Mouse (Mus musculus): ENCODE results near the gene Ptpn13. TPM values are rescaled to one million over a fixed set of nuclear protein-coding genes. Genes with fewer than 3 reads are reported as not detected.

Gene Ptpn13
- polyA plus RNA-seq, 1 experiment from 2014 or later = 17.0 TPM

DNA sequence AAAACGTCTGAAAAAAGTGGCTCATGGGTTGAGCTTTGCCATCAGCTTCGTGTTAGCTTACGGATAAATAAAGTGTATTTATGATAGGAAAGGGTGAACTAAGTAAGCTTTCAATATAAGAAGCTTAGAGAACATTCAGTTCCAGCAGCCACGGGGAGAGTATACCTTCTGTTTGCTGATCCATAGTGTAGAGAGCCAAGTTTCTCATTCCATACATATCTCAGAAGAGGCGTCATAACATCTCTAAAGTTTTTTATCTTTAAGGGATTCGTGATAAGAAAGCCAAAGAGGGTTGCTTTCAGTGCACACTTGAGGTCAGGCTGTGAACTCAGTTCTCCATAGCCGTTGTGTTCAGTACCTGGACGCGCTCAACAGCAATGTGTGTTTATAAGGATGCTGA, 105.2 kb downstream of the Ptpn13 start:
- Histone ChIP-seq H3K4me1 (no peaks in the 10 kb centered on the region), H3K36me3 (0 out of 2 replicates have a peak, but pooled peaks cover 7% of the 10 kb centered on the region), H3K4me3 (replicated peaks) (no peak overlapping the region), H3K4me2 (no peak overlapping the region), H3K9me3 (no peaks in the 10 kb centered on the region), H3K27me3 (replicated peaks) (no peaks in the 10 kb centered on the region), H3K9ac (no peak overlapping the region), H3K27ac (no peak overlapping the region)
- ATAC-seq (ENCODE audit: insufficient read depth, low FRiP score, low read depth) = no peak
- 72% methylated on average over 9 of the region's 9 CpGs for WGBS

DNA sequence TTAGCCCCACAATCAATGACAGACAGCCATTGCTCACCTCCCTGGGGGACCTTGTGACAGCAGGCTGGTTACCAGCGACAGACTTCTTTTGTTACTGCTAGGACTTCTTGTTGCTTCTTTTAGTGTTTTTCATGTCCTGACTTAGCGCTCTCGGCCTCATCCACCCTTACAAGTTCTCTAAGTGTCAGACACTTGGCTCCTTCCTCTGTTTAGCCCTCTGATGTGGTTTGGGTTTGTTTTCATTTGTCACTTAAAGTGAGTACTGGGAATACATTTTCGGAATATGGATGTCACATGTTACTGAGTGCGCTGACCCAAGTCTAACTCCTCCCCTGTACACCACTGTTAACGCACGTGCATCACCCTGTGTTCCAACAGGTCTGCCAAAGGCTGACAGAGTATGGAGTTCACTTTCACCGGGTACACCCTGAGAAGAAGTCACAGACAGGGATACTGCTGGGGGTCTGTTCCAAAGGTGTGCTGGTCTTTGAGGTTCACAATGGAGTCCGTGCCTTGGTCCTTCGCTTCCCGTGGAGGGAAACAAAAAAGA, 107.9 kb downstream of the Ptpn13 start:
- H3K27ac ChIP-seq = no peak overlapping the region

DNA sequence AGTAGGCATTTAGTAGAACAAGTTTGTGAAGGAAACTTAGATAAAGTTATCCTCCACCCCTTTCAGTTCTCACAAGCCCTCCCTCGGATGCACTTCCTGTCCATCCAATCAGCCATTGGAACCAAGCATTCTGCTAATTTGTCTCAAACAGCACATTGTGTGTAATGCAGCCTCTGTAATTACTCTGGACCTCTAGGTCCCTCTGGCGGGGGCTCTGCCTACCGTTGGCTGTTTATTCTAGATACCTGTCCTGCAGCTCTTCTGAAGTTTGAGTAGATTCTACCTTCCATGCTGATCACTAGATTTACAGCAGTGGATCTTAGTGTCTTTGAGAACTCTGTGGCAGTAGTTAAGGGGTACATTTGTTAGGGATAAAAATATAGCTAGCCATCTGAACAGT, 109.5 kb downstream of the Ptpn13 start:
- no peak for ATAC-seq (ENCODE audit: insufficient read depth, low FRiP score, low read depth)
- H3K4me3 ChIP-seq (replicated peaks) = no peak overlapping the region
- H3K36me3 ChIP-seq = peaks cover 3% of the 10 kb centered on the region; the same call in 1 of the 2 replicates
- H3K27ac ChIP-seq = no peak overlapping the region
- H3K27me3 ChIP-seq (replicated peaks) = no peaks in the 10 kb centered on the region
- no peaks in the 10 kb centered on the region for H3K4me1 ChIP-seq
- WGBS = 61% methylated on average over 3 of the region's 3 CpGs
- no peak overlapping the region for H3K4me2 ChIP-seq
- no peaks in the 10 kb centered on the region for H3K9me3 ChIP-seq
- no peak overlapping the region for H3K9ac ChIP-seq

More for the DNA sequence above, 107.9 kb downstream of the Ptpn13 start:
- no peak overlapping the region for H3K4me2 ChIP-seq
- no peaks in the 10 kb centered on the region for H3K4me1 ChIP-seq
- no peaks in the 10 kb centered on the region for H3K9me3 ChIP-seq
- no peak overlapping the region for H3K4me3 ChIP-seq (replicated peaks)
- ATAC-seq (ENCODE audit: insufficient read depth, low FRiP score, low read depth) = no peak
- H3K36me3 ChIP-seq = 0 out of 2 replicates have a peak, but pooled peaks cover 7% of the 10 kb centered on the region
- no peak overlapping the region for H3K9ac ChIP-seq
- WGBS = 83% methylated on average over 11 of the region's 11 CpGs
- no peaks in the 10 kb centered on the region for H3K27me3 ChIP-seq (replicated peaks)

DNA sequence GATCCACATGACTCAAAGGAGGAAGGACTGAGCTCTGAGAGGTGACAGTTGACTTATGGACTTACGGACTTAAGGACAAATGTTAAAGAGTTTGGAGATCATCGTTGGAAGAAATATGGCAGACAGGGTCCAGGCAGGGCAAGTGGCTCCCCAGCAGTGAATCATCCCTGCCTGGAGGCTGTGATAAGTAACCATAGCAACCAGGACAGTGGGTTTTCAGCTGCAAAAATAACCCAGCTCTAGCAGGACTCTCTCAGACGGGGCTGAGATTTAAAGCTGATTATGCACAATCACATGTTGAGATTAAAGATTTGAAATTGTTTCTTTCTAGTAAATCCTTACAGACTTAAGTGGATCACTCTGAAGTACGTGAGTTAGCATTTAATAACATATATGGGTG, 112.4 kb downstream of the Ptpn13 start:
- H3K4me2 ChIP-seq = no peak overlapping the region
- H3K4me1 ChIP-seq = no peaks in the 10 kb centered on the region
- no peaks in the 10 kb centered on the region for H3K27me3 ChIP-seq (replicated peaks)
- H3K9me3 ChIP-seq = no peaks in the 10 kb centered on the region
- no peak overlapping the region for H3K27ac ChIP-seq
- ATAC-seq (ENCODE audit: insufficient read depth, low FRiP score, low read depth) = no peak
- no peaks in the 10 kb centered on the region; the same call in 1 of the 2 replicates for H3K36me3 ChIP-seq
- no peak overlapping the region for H3K4me3 ChIP-seq (replicated peaks)
- 54% methylated on average over 4 of the region's 4 CpGs for WGBS
- no peak overlapping the region for H3K9ac ChIP-seq

DNA sequence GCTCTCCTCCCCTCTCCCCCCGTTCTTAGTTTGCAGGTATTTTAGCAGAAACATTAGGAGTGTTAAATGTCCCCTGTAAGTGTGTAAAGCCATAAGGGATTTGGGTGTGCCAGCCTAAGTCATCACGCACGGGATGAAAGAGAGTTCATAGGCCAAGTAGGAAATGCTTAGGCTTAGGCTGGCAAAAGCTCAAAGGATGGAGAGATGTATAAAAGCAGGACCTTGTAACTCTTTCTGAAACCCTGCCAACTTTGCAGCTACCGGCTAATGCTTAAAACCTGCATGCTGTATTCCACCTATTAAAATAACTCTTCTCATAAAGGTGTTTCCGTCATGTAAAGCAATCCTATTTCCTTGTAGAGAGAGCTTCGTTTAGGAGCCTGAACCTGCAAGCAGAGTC, 115.6 kb downstream of the Ptpn13 start:
- no peak overlapping the region for H3K9ac ChIP-seq
- no peaks in the 10 kb centered on the region for H3K27me3 ChIP-seq (replicated peaks)
- no peaks in the 10 kb centered on the region; the same call in 1 of the 2 replicates for H3K36me3 ChIP-seq
- no peak overlapping the region for H3K4me3 ChIP-seq (replicated peaks)
- no peak for ATAC-seq (ENCODE audit: insufficient read depth, low FRiP score, low read depth)
- H3K4me1 ChIP-seq = no peaks in the 10 kb centered on the region
- no peak overlapping the region for H3K4me2 ChIP-seq
- H3K27ac ChIP-seq = no peak overlapping the region
- 76% methylated on average over 6 of the region's 6 CpGs for WGBS
- no peaks in the 10 kb centered on the region for H3K9me3 ChIP-seq

DNA sequence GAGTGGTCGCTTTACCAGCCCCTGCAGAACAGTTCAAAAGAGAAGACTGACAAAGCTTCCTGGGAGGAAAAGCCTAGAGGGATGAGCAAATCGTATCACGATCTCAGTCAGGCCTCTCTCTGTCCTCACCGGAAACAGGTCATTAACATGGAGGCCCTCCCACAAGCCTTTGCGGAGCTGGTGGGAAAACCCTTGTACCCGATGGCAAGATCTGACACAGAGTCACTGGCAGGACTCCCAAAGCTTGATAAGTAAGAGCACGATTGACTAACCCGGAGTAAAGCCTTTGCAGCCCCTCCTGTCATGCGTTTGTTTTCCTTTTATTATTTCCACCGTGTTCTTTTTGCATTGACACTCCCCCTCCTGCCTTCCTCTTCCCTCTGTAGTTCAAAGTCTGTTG, 116.1 kb downstream of the Ptpn13 start:
- no peak overlapping the region for H3K9ac ChIP-seq
- H3K36me3 ChIP-seq = no peaks in the 10 kb centered on the region; the same call in 1 of the 2 replicates
- no peak overlapping the region for H3K4me3 ChIP-seq (replicated peaks)
- no peak overlapping the region for H3K27ac ChIP-seq
- H3K9me3 ChIP-seq = no peaks in the 10 kb centered on the region
- WGBS = 75% methylated on average over 10 of the region's 10 CpGs
- H3K4me2 ChIP-seq = no peak overlapping the region
- no peaks in the 10 kb centered on the region for H3K4me1 ChIP-seq
- ATAC-seq (ENCODE audit: insufficient read depth, low FRiP score, low read depth) = no peak
- H3K27me3 ChIP-seq (replicated peaks) = no peaks in the 10 kb centered on the region

DNA sequence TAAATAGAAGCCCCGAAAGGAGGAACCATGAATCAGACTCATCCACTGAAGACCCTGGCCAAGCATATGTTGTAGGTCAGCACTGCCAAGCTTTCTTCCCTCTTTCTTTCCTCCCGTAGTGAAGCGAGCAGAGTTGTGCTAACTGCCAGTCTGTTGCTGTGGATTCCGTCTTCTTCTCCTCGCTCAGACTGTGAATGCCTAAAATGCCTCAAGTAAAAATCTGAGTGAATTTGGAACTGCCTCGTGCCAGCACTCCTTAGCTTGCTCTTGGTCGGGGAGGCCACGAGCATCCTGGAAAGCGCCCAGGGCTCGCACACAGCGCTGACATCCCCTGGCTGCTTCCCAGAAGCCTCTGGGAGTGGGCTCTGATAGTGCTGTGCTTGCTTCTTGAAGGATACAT, 116.5 kb downstream of the Ptpn13 start:
- no peak for ATAC-seq (ENCODE audit: insufficient read depth, low FRiP score, low read depth)
- Histone ChIP-seq H3K36me3 (no peaks in the 10 kb centered on the region; the same call in 1 of the 2 replicates), H3K4me3 (replicated peaks) (no peak overlapping the region), H3K27ac (no peak overlapping the region), H3K4me1 (no peaks in the 10 kb centered on the region), H3K9ac (no peak overlapping the region), H3K4me2 (no peak overlapping the region), H3K27me3 (replicated peaks) (no peaks in the 10 kb centered on the region), H3K9me3 (no peaks in the 10 kb centered on the region)
- 85% methylated on average over 11 of the region's 11 CpGs for WGBS

DNA sequence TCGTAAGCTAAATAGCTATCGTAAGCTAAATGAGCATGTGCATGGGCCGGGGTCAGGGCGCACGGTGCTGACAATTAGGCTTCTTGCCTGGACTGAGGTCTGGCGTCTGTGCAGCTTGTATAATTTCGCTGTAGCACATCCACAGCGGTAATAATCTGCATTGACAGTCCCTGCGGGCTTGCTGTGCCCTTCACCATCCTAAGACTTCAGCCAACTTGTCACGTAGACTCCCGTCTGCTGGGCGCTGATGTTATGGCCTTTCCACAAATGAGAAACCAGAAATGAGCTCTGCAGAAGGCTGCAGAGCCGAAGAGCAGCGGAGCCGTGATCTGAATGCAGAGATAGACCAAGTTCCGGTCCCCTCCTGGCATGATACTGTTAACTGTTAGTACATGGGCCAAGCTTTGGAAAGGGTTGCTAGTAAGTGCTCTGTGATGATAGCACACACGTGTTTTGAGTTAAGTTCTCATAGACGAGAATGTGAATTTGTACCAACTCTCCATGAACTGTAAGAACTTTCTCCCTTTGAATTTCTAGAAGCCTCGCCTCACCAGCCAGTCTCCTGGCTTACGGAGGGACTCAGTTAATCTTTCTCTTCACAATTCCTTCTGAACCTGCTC, 120.5 kb downstream of the Ptpn13 start:
- Histone ChIP-seq H3K4me1 (no peaks in the 10 kb centered on the region), H3K27me3 (replicated peaks) (no peaks in the 10 kb centered on the region), H3K36me3 (no peaks in the 10 kb centered on the region), H3K4me3 (replicated peaks) (no peak overlapping the region), H3K9ac (no peak overlapping the region), H3K27ac (no peak overlapping the region), H3K9me3 (no peaks in the 10 kb centered on the region), H3K4me2 (no peak overlapping the region)
- 90% methylated on average over 20 of the region's 20 CpGs for WGBS
- no peak for ATAC-seq (ENCODE audit: insufficient read depth, low FRiP score, low read depth)

DNA sequence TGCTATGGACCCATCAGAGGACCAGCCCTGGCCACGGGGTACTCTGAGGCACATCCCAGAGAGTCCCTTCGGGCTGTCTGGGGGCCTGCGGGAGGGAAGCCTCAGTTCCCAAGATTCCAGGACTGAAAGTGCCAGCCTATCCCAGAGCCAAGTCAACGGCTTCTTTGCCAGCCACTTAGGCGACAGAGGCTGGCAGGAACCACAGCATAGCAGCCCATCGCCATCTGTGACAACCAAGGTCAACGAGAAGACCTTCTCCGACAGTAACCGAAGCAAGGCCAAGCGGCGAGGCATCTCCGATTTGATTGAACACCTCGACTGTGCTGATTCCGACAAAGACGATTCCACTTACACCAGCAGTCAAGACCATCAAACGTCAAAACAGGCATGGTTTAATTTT, 129.8 kb downstream of the Ptpn13 start:
- Histone ChIP-seq H3K9ac (no peak overlapping the region), H3K4me3 (replicated peaks) (no peak overlapping the region), H3K36me3 (peaks cover 19% of the 10 kb centered on the region), H3K27ac (no peak overlapping the region), H3K4me1 (no peaks in the 10 kb centered on the region), H3K27me3 (replicated peaks) (no peaks in the 10 kb centered on the region), H3K4me2 (no peak overlapping the region), H3K9me3 (no peaks in the 10 kb centered on the region)
- WGBS = 91% methylated on average over 16 of the region's 16 CpGs
- ATAC-seq (ENCODE audit: insufficient read depth, low FRiP score, low read depth) = no peak

DNA sequence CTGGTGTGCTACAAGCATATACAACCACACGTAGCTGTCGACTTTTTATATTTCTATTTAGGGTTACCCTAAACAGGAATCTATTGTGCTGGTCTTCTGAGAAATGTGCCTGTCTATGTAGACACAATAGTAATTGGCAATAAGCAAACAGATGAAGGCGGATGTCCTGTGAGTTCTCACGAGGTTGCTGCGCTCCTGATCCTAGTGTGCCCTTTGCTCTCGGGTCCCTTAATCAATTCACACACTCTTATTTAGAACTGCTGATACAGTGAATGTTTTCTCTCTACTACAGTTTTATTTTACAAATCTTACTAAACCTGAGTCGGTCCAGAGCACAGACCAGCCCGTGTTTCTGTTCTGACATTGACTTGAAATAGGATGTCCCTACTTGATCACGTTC, 135.6 kb downstream of the Ptpn13 start:
- no peak overlapping the region for H3K4me3 ChIP-seq (replicated peaks)
- no peaks in the 10 kb centered on the region for H3K4me1 ChIP-seq
- no peaks in the 10 kb centered on the region for H3K9me3 ChIP-seq
- ATAC-seq (ENCODE audit: insufficient read depth, low FRiP score, low read depth) = no peak
- H3K27ac ChIP-seq = no peak overlapping the region
- 91% methylated on average over 9 of the region's 9 CpGs for WGBS
- no peak overlapping the region for H3K4me2 ChIP-seq
- no peaks in the 10 kb centered on the region for H3K27me3 ChIP-seq (replicated peaks)
- peaks cover 23% of the 10 kb centered on the region for H3K36me3 ChIP-seq
- H3K9ac ChIP-seq = no peak overlapping the region

DNA sequence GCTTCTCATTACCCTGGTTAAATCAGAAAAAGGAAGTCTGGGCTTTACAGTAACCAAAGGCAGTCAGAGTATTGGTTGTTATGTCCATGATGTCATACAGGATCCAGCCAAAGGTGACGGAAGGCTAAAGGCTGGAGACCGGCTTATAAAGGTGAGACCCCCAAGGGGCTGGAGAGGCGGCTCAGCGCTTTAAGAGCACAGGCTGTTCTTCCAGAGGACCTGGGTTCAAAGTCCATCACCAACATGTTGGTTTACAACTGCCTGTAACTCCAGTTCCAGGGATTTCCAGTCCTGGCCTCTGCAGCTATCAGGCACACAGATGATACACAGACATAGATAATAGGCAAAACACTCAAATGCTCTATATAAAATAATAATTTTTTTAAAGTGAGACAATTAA, 143.0 kb downstream of the Ptpn13 start:
- Histone ChIP-seq H3K27me3 (replicated peaks) (no peaks in the 10 kb centered on the region), H3K9ac (no peak overlapping the region), H3K4me2 (no peak overlapping the region), H3K36me3 (0 out of 2 replicates have a peak, but pooled peaks cover 10% of the 10 kb centered on the region), H3K9me3 (no peaks in the 10 kb centered on the region), H3K4me3 (replicated peaks) (no peak overlapping the region), H3K27ac (no peak overlapping the region), H3K4me1 (no peaks in the 10 kb centered on the region)
- ATAC-seq (ENCODE audit: insufficient read depth, low FRiP score, low read depth) = no peak
- WGBS = 87% methylated on average over 4 of the region's 4 CpGs

DNA sequence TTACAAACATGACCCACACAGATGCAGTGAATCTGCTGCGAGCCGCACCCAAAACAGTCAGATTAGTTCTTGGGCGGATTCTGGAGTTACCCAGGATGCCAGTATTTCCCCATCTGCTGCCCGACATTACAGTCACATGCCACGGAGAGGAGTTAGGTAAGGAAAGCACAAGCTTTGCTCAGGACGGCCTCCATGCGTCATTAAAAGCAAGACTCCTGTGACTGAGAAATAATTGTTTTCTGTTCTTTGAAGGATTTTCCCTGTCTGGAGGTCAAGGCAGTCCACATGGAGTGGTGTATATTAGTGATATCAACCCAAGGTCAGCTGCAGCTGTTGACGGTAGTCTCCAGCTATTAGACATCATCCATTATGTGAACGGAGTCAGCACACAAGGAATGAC, 144.5 kb downstream of the Ptpn13 start:
- Histone ChIP-seq H3K4me2 (no peak overlapping the region), H3K9ac (no peak overlapping the region), H3K4me3 (replicated peaks) (no peak overlapping the region), H3K27ac (no peak overlapping the region), H3K9me3 (no peaks in the 10 kb centered on the region), H3K36me3 (0 out of 2 replicates have a peak, but pooled peaks cover 10% of the 10 kb centered on the region), H3K27me3 (replicated peaks) (no peaks in the 10 kb centered on the region), H3K4me1 (no peaks in the 10 kb centered on the region)
- no peak for ATAC-seq (ENCODE audit: insufficient read depth, low FRiP score, low read depth)
- WGBS = 84% methylated on average over 9 of the region's 9 CpGs

Data from stomach, embryonic 15.5 days (tissue).